Mouse (Mus musculus): ENCODE measurements around the gene Tmem136. TPM values are rescaled to one million over a fixed set of nuclear protein-coding genes. Genes with fewer than 3 reads are reported as not detected.
"Not testable (repeated sequence)": the region's sequence is repeated elsewhere in the genome, so short reads cannot be mapped to it uniquely, and the experiment has no call there.

Gene Tmem136
- total and polyA plus RNA-seq, 3 experiments, result 5.7 to 7.4 (median 7.1) TPM

DNA sequence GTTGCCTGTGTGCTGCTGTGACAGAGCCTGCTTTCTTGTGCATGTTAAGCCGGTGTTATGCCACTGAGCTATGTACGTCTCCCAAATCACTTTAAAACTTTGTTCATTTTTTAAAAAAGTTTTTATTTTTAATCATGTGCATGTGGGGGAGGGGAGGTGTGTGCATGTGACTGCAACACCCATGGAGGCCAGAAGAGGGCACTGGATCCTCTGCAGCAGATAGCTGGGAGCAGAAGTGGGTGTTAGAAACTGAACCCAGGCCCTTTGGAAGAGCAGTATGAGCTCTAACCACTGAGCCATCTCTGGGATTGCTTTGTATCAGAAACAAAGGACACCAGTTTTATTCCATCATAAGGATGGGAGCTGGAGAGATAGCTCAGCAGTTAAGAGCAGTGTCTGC is 14.3 kb upstream of the Tmem136 start:
- TF ChIP-seq EP300 (IDR thresholded peaks at IDR 0.05; ENCODE audit: insufficient read depth, low read depth, low read length) (no peak), CTCF (IDR thresholded peaks at IDR 0.05) (peak; percentile 50)
- Histone ChIP-seq H3K27me3 (ENCODE audit: control insufficient read depth, insufficient read depth, low read length) (no peaks in the 10 kb centered on the region), H3K36me3 (ENCODE audit: control insufficient read depth, insufficient read depth, low read length) (no peaks in the 10 kb centered on the region), H3K4me3 (no peak overlapping the region), H3K27ac (no peak overlapping the region), H3K9ac (ENCODE audit: low read depth, low read length) (no peak overlapping the region), H3K4me1 (ENCODE audit: control insufficient read depth, insufficient read depth, low read length) (peaks cover 6% of the 10 kb centered on the region), H3K79me2 (replicated peaks; ENCODE audit: control insufficient read depth, insufficient read depth, low read length) (no peaks in the 10 kb centered on the region)
- no peak for DNase-seq
- intact Hi-C loops (cut with DNase I), result no loop called here
- WGBS, result 95% methylated on average over 2 of the region's 2 CpGs

- Histone ChIP-seq H3K79me2 (replicated peaks; ENCODE audit: control insufficient read depth, insufficient read depth, low read length) (no peaks in the 10 kb centered on the region), H3K4me1 (ENCODE audit: control insufficient read depth, insufficient read depth, low read length) (peaks cover 6% of the 10 kb centered on the region), H3K27ac (peak overlapping the region; percentile 56), H3K27me3 (ENCODE audit: control insufficient read depth, insufficient read depth, low read length) (no peaks in the 10 kb centered on the region), H3K4me3 (no peak overlapping the region), H3K9ac (ENCODE audit: low read depth, low read length) (peak overlapping the region; percentile 15; the same call in 1 of the 2 replicates), H3K36me3 (ENCODE audit: control insufficient read depth, insufficient read depth, low read length) (no peaks in the 10 kb centered on the region)
- peak; percentile 78 to 82 for DNase-seq
- intact Hi-C loops (cut with DNase I), result no loop called here
- WGBS, result 24% methylated on average over 10 of the region's 10 CpGs
- TF ChIP-seq CTCF (IDR thresholded peaks at IDR 0.05) (no peak), EP300 (IDR thresholded peaks at IDR 0.05; ENCODE audit: insufficient read depth, low read depth, low read length) (no peak), POLR2A (IDR thresholded peaks at IDR 0.05; ENCODE audit: insufficient read depth, low read depth, low read length) (no peak)
Measured at GRCm38 (mm10) chr9:43127101-43127787, 10.9 kb upstream of the Tmem136 start.

DNA sequence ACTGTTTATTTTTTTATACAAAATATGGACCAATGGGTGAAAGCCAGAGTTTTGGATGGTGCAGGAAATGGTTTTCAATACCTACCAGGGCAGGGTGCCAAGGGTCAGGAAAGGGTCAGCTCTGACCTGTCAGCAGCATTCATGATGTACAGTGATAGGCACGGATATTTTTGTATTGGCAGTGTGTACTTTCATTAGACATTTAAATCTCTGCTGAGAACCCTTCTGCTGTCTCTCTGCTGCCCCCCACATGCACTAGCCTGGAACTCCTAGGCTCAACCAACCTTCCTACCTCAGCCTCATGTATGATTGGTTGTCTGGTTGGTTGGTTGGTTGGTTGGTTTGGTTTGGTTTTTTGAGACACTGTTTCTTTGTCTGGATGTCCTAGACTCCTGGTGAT is 6.0 kb upstream of the Tmem136 start:
- no peak for DNase-seq
- H3K36me3 ChIP-seq (ENCODE audit: control insufficient read depth, insufficient read depth, low read length), result no peaks in the 10 kb centered on the region
- no peak overlapping the region for H3K4me3 ChIP-seq
- TF ChIP-seq CTCF (IDR thresholded peaks at IDR 0.05), result peak; percentile 69
- TF ChIP-seq POLR2A (IDR thresholded peaks at IDR 0.05; ENCODE audit: insufficient read depth, low read depth, low read length), result no peak
- 0 out of 2 replicates have a peak, but pooled peaks have one; percentile 28 for TF ChIP-seq EP300 (IDR thresholded peaks at IDR 0.05; ENCODE audit: insufficient read depth, low read depth, low read length)
- H3K4me1 ChIP-seq (ENCODE audit: control insufficient read depth, insufficient read depth, low read length), result peaks cover 5% of the 10 kb centered on the region
- no peaks in the 10 kb centered on the region for H3K27me3 ChIP-seq (ENCODE audit: control insufficient read depth, insufficient read depth, low read length)
- no peaks in the 10 kb centered on the region for H3K79me2 ChIP-seq (replicated peaks; ENCODE audit: control insufficient read depth, insufficient read depth, low read length)
- H3K27ac ChIP-seq, result no peak overlapping the region
- H3K9ac ChIP-seq (ENCODE audit: low read depth, low read length), result no peak overlapping the region
- intact Hi-C loops (cut with DNase I), result no loop called here
- WGBS, result 0% methylated on average over 1 of the region's 1 CpGs

GRCm38 (mm10) chr9:43121948-43122347 is 5.6 kb upstream of the Tmem136 start:
- H3K36me3 ChIP-seq (ENCODE audit: control insufficient read depth, insufficient read depth, low read length); H3K27me3 ChIP-seq (ENCODE audit: control insufficient read depth, insufficient read depth, low read length); intact Hi-C loops (cut with DNase I); H3K4me1 ChIP-seq (ENCODE audit: control insufficient read depth, insufficient read depth, low read length); H3K9ac ChIP-seq (ENCODE audit: low read depth, low read length); H3K4me3 ChIP-seq; H3K79me2 ChIP-seq (replicated peaks; ENCODE audit: control insufficient read depth, insufficient read depth, low read length); H3K27ac ChIP-seq; DNase-seq: not testable (repeated sequence)
- 89% methylated on average over 2 of the region's 2 CpGs for WGBS

DNA sequence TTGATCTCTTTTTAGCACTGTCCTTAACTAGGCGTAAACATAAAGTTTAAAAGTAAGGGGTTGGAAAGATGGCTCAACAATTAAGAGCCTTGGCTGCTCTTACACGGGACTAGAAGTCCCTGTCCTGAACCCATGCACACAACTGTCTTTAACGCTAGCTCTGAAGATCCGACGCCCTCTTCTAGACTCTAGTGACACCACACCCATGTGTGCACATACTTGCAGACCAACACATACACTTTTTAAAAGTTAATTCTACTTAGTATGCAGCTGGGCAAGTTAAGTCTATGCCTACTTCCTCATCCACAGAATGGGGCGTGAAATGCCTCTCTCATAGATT is 597 bp upstream of the Tmem136 start:
- DNase-seq, result no peak
- Histone ChIP-seq H3K4me1 (ENCODE audit: control insufficient read depth, insufficient read depth, low read length) (peaks cover 3% of the 10 kb centered on the region), H3K27me3 (ENCODE audit: control insufficient read depth, insufficient read depth, low read length) (no peaks in the 10 kb centered on the region), H3K9ac (ENCODE audit: low read depth, low read length) (no peak overlapping the region), H3K36me3 (ENCODE audit: control insufficient read depth, insufficient read depth, low read length) (peaks cover 7% of the 10 kb centered on the region), H3K79me2 (replicated peaks; ENCODE audit: control insufficient read depth, insufficient read depth, low read length) (no peaks in the 10 kb centered on the region), H3K4me3 (no peak overlapping the region), H3K27ac (no peak overlapping the region; the same call in 1 of the 2 replicates)
- intact Hi-C loops (cut with DNase I), result no loop called here
- WGBS, result 92% methylated on average over 6 of the region's 6 CpGs
- TF ChIP-seq CTCF (IDR thresholded peaks at IDR 0.05) (no peak), POLR2A (IDR thresholded peaks at IDR 0.05; ENCODE audit: insufficient read depth, low read depth, low read length) (no peak), EP300 (IDR thresholded peaks at IDR 0.05; ENCODE audit: insufficient read depth, low read depth, low read length) (no peak)

DNA sequence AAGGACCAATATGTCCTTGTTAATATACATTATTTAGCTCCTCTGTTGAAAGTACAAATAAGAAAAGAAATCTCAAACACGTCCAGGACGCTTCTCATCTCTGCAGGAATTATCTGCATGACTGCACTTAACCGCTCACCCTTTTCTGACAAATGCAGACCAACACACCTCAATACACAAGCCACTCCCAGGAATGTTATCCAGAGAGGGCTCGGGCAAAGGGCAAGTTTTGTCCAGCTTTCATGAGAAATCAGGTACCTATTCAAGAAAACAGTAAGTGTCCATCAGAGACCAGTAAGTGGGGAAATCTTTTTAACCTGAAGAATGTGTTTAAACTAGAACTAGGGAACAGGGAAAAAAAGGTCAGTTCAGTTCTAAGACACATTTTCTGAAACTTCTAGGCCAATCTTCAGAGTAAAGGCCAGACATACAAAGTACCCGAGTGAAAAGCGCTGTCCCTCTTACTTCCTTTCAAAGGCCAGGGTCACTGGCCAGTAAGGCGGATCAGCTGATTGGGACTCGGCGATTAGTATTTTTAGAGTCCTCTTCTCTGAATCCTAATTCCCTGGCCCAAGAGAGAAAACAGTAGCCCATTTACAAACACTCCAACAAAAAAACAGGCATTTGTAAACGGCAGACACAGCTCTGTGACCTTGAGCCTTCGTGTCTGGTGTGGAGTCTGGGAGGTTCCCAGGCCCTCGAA is 788 bp downstream of the Tmem136 start:
- intact Hi-C loops (cut with DNase I), result no loop called here
- WGBS, result 27% methylated on average over 12 of the region's 12 CpGs
- peak overlapping the region; percentile 82 for H3K27ac ChIP-seq
- peaks cover 5% of the 10 kb centered on the region for H3K4me1 ChIP-seq (ENCODE audit: control insufficient read depth, insufficient read depth, low read length)
- TF ChIP-seq POLR2A (IDR thresholded peaks at IDR 0.05; ENCODE audit: insufficient read depth, low read depth, low read length), result 0 out of 2 replicates have a peak, but pooled peaks have one; percentile 43
- no peak for TF ChIP-seq CTCF (IDR thresholded peaks at IDR 0.05)
- peak overlapping the region; percentile 68 for H3K9ac ChIP-seq (ENCODE audit: low read depth, low read length)
- H3K36me3 ChIP-seq (ENCODE audit: control insufficient read depth, insufficient read depth, low read length), result peaks cover 7% of the 10 kb centered on the region
- DNase-seq, result no peak
- H3K4me3 ChIP-seq, result peak overlapping the region; percentile 64
- no peaks in the 10 kb centered on the region for H3K27me3 ChIP-seq (ENCODE audit: control insufficient read depth, insufficient read depth, low read length)
- no peaks in the 10 kb centered on the region for H3K79me2 ChIP-seq (replicated peaks; ENCODE audit: control insufficient read depth, insufficient read depth, low read length)

Measured in heart, adult 2 months (tissue).